Mouse (Mus musculus): Measurements from ENCODE around the gene Art2b. TPM values are rescaled to one million over a fixed set of nuclear protein-coding genes. Genes with fewer than 3 reads are reported as not detected.
"Not testable (repeated sequence)": the region's sequence is repeated elsewhere in the genome, so short reads cannot be mapped to it uniquely, and the experiment has no call there.

Gene Art2b
- polyA plus RNA-seq, 1 experiment from 2014 or later, result not detected

GRCm38 (mm10) chr7:101555473-101555872 is 29.9 kb downstream of the Art2b start:
- WGBS, result 94% methylated on average over 3 of the region's 3 CpGs
- not testable (repeated sequence) for ATAC-seq (replicated peaks)

DNA sequence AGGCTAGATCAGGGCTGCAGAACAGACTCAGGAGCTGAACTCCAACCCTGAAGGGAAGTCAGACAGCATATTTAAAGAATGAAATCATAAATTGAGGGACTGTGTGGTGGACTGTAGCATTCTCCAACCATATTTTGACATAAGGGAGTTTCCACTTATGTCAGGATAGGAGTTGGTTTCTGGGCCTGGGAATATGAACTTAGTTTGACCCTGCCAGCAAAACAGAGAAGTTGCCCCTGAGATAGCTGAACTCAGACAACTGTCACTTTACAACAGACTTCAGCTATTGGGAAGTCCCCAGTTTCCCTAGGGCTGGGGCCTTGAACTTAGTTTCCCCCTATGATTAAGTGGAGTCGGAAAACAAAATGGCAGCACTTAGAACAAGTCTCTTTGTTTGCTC is 33.9 kb downstream of the Art2b start:
- Histone ChIP-seq H3K4me3 (no peak overlapping the region), H3K9ac (replicated peaks) (no peak overlapping the region), H3K9me3 (no peaks in the 10 kb centered on the region), H3K4me1 (no peaks in the 10 kb centered on the region), H3K4me2 (replicated peaks) (no peak overlapping the region), H3K27me3 (no peaks in the 10 kb centered on the region), H3K27ac (replicated peaks) (no peak overlapping the region), H3K36me3 (no peaks in the 10 kb centered on the region)
- no peak for ATAC-seq (replicated peaks)
- WGBS, result 92% methylated on average over 1 of the region's 1 CpGs

More at GRCm38 (mm10) chr7:101555473-101555872, 29.9 kb downstream of the Art2b start:
- not testable (repeated sequence) for H3K27me3 ChIP-seq; H3K4me3 ChIP-seq; H3K27ac ChIP-seq (replicated peaks); H3K9ac ChIP-seq (replicated peaks); H3K9me3 ChIP-seq; H3K4me1 ChIP-seq; H3K4me2 ChIP-seq (replicated peaks); H3K36me3 ChIP-seq

- H3K4me1 ChIP-seq, result no peaks in the 10 kb centered on the region
- no peak overlapping the region for H3K9ac ChIP-seq (replicated peaks)
- ATAC-seq (replicated peaks), result no peak
- no peaks in the 10 kb centered on the region for H3K27me3 ChIP-seq
- no peak overlapping the region for H3K4me3 ChIP-seq
- no peaks in the 10 kb centered on the region for H3K9me3 ChIP-seq
- H3K4me2 ChIP-seq (replicated peaks), result no peak overlapping the region
- 77% methylated on average over 7 of the region's 7 CpGs for WGBS
- no peak overlapping the region for H3K27ac ChIP-seq (replicated peaks)
- no peaks in the 10 kb centered on the region for H3K36me3 ChIP-seq
Measured at GRCm38 (mm10) chr7:101550686-101551485, 34.5 kb downstream of the Art2b start.

- Histone ChIP-seq H3K4me3 (no peak overlapping the region), H3K9ac (replicated peaks) (no peak overlapping the region), H3K27ac (replicated peaks) (no peak overlapping the region), H3K4me1 (no peaks in the 10 kb centered on the region), H3K9me3 (no peaks in the 10 kb centered on the region), H3K27me3 (no peaks in the 10 kb centered on the region), H3K4me2 (replicated peaks) (no peak overlapping the region), H3K36me3 (no peaks in the 10 kb centered on the region)
- whole genome bisulfite sequencing, result 84% methylated on average over 3 of the region's 3 CpGs
- no peak for ATAC-seq (replicated peaks)
Measured at GRCm38 (mm10) chr7:101549266-101549665, 36.1 kb downstream of the Art2b start.

- ATAC-seq (replicated peaks), result no peak
- no peaks in the 10 kb centered on the region for H3K4me1 ChIP-seq
- H3K4me3 ChIP-seq, result no peak overlapping the region
- H3K27me3 ChIP-seq, result no peaks in the 10 kb centered on the region
- 80% methylated on average over 3 of the region's 3 CpGs for WGBS
- no peak overlapping the region for H3K4me2 ChIP-seq (replicated peaks)
- no peak overlapping the region for H3K27ac ChIP-seq (replicated peaks)
- H3K9ac ChIP-seq (replicated peaks), result no peak overlapping the region
- no peaks in the 10 kb centered on the region for H3K36me3 ChIP-seq
- no peaks in the 10 kb centered on the region for H3K9me3 ChIP-seq
Measured at GRCm38 (mm10) chr7:101547651-101548050, 37.7 kb downstream of the Art2b start.

DNA sequence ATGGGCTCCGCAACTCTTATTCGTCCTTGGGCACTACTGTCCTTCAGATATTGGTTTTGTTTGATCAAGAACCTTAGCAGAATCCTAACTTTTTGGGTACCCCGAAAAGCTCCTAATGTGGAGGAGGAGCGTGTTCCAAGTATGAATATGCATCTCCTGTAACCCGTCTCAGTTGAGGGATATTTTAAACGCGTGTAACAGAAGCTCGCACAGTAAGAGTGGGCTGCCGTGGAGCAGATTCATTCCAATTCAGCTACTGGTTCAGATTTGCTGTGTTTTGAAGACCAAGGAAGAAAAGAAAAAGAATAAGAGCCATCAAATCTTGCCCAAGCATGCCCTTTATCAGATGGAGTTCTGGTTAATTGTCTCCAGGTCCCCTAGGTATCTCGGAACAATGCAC is 43.7 kb downstream of the Art2b start:
- Histone ChIP-seq H3K36me3 (no peaks in the 10 kb centered on the region), H3K4me3 (no peak overlapping the region)
- 78% methylated on average over 10 of the region's 10 CpGs for WGBS

DNA sequence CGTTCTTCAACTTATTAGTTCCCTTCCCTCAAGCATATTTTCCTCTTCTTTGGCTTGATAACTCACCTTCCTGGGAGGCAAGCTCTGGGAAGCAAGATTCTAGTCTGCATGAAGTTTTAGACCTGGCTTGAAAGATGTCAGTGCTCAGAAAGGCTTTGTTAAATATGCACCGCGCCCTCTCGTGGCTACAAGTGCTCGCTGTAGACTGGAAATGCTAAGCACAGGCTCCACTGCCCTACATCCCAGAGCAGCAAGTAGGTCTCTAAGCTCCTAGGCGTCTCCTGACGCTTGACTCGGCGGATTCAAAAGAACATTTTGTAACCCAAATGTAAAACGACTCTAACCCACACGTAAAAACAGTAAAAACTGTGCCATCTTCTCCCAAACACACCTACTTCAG is 44.3 kb downstream of the Art2b start:
- H3K4me2 ChIP-seq (replicated peaks), result no peak overlapping the region
- ATAC-seq (replicated peaks), result peak; percentile 68; the same call in 1 of the 2 replicates
- no peak overlapping the region for H3K4me3 ChIP-seq

More for the DNA sequence above, 43.7 kb downstream of the Art2b start:
- H3K27me3 ChIP-seq, result no peaks in the 10 kb centered on the region
- H3K9me3 ChIP-seq, result no peaks in the 10 kb centered on the region
- H3K4me1 ChIP-seq, result peaks cover 7% of the 10 kb centered on the region; the same call in 1 of the 2 replicates
- H3K4me2 ChIP-seq (replicated peaks), result no peak overlapping the region
- no peak for ATAC-seq (replicated peaks)
- H3K27ac ChIP-seq (replicated peaks), result no peak overlapping the region
- H3K9ac ChIP-seq (replicated peaks), result no peak overlapping the region

DNA sequence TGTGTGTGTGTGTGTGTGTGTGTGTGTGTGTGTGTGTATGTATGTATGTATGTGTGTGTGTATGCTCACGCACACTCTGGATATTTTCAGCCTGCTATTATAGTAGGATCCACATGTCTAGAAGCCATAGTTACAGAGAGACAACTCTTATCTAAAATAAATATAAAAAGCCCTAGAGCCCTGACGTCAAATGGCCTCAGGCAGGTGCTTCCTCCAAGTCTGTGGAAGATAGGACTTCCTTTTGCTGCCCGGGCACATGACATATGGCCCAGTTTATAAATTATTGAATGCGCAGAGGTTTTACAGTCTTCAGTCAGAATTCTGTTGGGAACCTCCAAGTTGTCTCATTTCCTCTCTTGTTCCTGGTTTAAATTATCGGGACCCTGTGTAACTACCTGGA is 44.7 kb downstream of the Art2b start:
- Histone ChIP-seq H3K4me1 (peaks cover 7% of the 10 kb centered on the region; the same call in 1 of the 2 replicates), H3K4me3 (no peak overlapping the region), H3K27ac (replicated peaks) (no peak overlapping the region), H3K9ac (replicated peaks) (no peak overlapping the region), H3K36me3 (no peaks in the 10 kb centered on the region), H3K4me2 (replicated peaks) (no peak overlapping the region), H3K9me3 (no peaks in the 10 kb centered on the region), H3K27me3 (no peaks in the 10 kb centered on the region)
- 78% methylated on average over 5 of the region's 5 CpGs for WGBS
- ATAC-seq (replicated peaks), result no peak

More for the DNA sequence above, 44.3 kb downstream of the Art2b start:
- no peaks in the 10 kb centered on the region for H3K9me3 ChIP-seq
- peaks cover 7% of the 10 kb centered on the region; the same call in 1 of the 2 replicates for H3K4me1 ChIP-seq
- no peak overlapping the region for H3K27ac ChIP-seq (replicated peaks)
- 5% methylated on average over 11 of the region's 11 CpGs for WGBS
- H3K36me3 ChIP-seq, result no peaks in the 10 kb centered on the region
- no peaks in the 10 kb centered on the region for H3K27me3 ChIP-seq
- no peak overlapping the region for H3K9ac ChIP-seq (replicated peaks)

GRCm38 (mm10) chr7:101539774-101540173 is 45.6 kb downstream of the Art2b start:
- Histone ChIP-seq H3K4me3 (no peak overlapping the region), H3K9ac (replicated peaks) (no peak overlapping the region), H3K27ac (replicated peaks) (no peak overlapping the region), H3K36me3 (no peaks in the 10 kb centered on the region), H3K9me3 (no peaks in the 10 kb centered on the region), H3K4me1 (peaks cover 12% of the 10 kb centered on the region), H3K4me2 (replicated peaks) (no peak overlapping the region), H3K27me3 (no peaks in the 10 kb centered on the region)
- no peak for ATAC-seq (replicated peaks)
- WGBS, result 40% methylated on average over 9 of the region's 9 CpGs

DNA sequence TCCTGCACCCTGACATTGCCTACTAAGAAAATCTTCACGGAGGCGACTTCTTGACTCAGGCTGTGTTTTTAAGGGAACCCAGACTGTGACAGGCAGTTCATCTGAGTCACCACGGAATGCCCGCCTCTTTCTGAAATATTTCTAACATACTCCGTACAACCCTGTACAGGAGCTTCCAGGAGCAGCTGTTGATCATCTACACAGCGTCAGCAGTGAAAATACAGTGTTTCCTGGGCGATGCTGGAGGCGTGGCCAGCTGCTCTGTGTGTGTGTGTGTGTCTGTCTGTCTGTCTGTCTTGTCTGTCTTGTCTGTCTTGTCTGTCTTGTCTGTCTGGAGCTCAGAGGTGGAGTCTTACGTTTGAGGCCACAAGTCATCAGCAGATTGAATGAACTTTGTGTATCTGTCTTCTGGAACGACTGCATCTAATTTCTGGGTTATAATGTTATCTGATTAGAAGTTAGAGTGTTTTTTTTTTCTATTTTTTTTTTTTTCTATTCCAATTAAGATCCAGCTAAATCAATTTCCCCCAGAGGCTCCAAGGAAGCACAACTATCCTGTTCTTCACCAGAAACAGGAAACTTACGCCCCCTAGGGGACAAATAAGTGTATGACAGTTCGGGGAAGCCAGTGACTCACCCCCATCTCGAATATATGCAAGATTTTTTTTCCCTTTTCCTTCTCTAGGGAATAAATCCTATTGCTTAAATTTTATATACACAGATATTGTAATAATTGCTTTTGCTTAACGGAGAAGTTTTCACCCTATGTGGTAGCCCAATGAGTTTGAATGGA is 47.1 kb downstream of the Art2b start:
- Histone ChIP-seq H3K9ac (replicated peaks) (no peak overlapping the region), H3K9me3 (no peaks in the 10 kb centered on the region), H3K36me3 (no peaks in the 10 kb centered on the region), H3K27ac (replicated peaks) (no peak overlapping the region), H3K4me1 (peaks cover 12% of the 10 kb centered on the region), H3K4me3 (no peak overlapping the region), H3K4me2 (replicated peaks) (no peak overlapping the region), H3K27me3 (no peaks in the 10 kb centered on the region)
- 60% methylated on average over 14 of the region's 14 CpGs for WGBS
- no peak for ATAC-seq (replicated peaks)

DNA sequence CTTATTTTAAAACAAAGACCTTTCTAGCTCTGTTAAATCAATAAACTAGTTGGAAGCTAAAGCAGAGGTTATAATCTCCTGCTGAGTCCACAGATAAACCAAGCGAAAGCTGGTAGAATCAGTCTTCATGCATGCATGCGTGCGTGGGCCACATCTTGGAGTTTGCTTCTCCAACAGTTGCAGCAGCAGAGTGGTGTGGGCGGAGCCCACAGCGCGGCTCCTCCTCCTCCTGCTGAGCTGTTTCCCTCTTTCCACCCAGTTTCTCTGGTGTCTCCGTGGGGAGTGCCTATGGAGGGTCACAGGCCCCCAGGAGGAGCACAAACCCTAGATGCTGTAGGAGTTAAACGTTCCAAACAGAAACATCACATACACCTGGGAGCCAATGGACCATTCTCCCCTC is 47.9 kb downstream of the Art2b start:
- Histone ChIP-seq H3K4me1 (peaks cover 12% of the 10 kb centered on the region), H3K27ac (replicated peaks) (no peak overlapping the region), H3K36me3 (no peaks in the 10 kb centered on the region), H3K9ac (replicated peaks) (no peak overlapping the region), H3K4me3 (no peak overlapping the region), H3K9me3 (no peaks in the 10 kb centered on the region), H3K4me2 (replicated peaks) (no peak overlapping the region), H3K27me3 (no peaks in the 10 kb centered on the region)
- no peak for ATAC-seq (replicated peaks)
- WGBS, result 54% methylated on average over 8 of the region's 8 CpGs

DNA sequence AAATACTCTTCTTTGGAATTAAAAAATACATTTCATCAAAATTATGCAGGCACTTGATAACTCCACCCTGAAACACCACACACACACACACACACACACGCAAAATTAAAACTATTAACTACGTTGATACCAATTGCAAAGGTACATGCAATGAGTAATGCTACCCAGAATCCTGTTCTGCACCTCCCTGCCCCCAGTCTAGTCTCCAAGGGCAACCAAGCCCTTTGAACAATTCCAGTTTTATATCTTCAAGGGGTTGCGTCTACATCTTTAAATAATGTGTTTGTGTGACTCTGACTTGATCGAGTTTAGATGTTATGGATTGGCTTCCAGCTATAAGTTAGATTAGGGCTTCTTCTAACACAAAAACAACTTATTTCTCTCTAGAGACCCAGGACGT is 49.9 kb downstream of the Art2b start:
- H3K4me1 ChIP-seq, result peaks cover 10% of the 10 kb centered on the region
- H3K36me3 ChIP-seq, result no peaks in the 10 kb centered on the region
- H3K9me3 ChIP-seq, result no peaks in the 10 kb centered on the region
- H3K27me3 ChIP-seq, result no peaks in the 10 kb centered on the region
- no peak overlapping the region for H3K4me2 ChIP-seq (replicated peaks)
- no peak overlapping the region for H3K9ac ChIP-seq (replicated peaks)
- no peak for ATAC-seq (replicated peaks)
- WGBS, result 75% methylated on average over 5 of the region's 5 CpGs
- H3K27ac ChIP-seq (replicated peaks), result no peak overlapping the region
- H3K4me3 ChIP-seq, result no peak overlapping the region
